Mouse (Mus musculus): Measurements from ENCODE around the gene Gpr160. TPM values are rescaled to one million over a fixed set of nuclear protein-coding genes. Genes with fewer than 3 reads are reported as not detected.

Gpr160 gene
- polyA plus RNA-seq, 1 experiment from 2014 or later = 1.6 TPM

- Histone ChIP-seq H3K4me1 (replicated peaks) (no peaks in the 10 kb centered on the region), H3K9me3 (no peaks in the 10 kb centered on the region), H3K27ac (replicated peaks) (no peak overlapping the region), H3K4me2 (no peak overlapping the region), H3K4me3 (no peak overlapping the region), H3K36me3 (peaks cover 32% of the 10 kb centered on the region), H3K9ac (no peak overlapping the region), H3K27me3 (no peaks in the 10 kb centered on the region)
- ATAC-seq (ENCODE audit: low FRiP score, low read depth) = no peak
- 92% methylated on average over 3 of the region's 3 CpGs for WGBS
Observed at GRCm38 (mm10) chr3:30927664-30928063, 71.9 kb downstream of the Gpr160 start.

- H3K4me3 ChIP-seq = no peak overlapping the region
- H3K36me3 ChIP-seq = peaks cover 32% of the 10 kb centered on the region
- no peak overlapping the region for H3K4me2 ChIP-seq
- H3K27me3 ChIP-seq = no peaks in the 10 kb centered on the region
- H3K9me3 ChIP-seq = no peaks in the 10 kb centered on the region
- WGBS = 48% methylated on average over 3 of the region's 3 CpGs
- H3K9ac ChIP-seq = no peak overlapping the region
- ATAC-seq (ENCODE audit: low FRiP score, low read depth) = no peak; the same call in 1 of the 2 replicates
- H3K27ac ChIP-seq (replicated peaks) = no peak overlapping the region
- no peaks in the 10 kb centered on the region for H3K4me1 ChIP-seq (replicated peaks)
Observed at GRCm38 (mm10) chr3:30929828-30930227, 74.1 kb downstream of the Gpr160 start.

- H3K27me3 ChIP-seq = no peaks in the 10 kb centered on the region
- no peak for ATAC-seq (ENCODE audit: low FRiP score, low read depth)
- no peaks in the 10 kb centered on the region for H3K9me3 ChIP-seq
- H3K4me2 ChIP-seq = no peak overlapping the region
- no peak overlapping the region for H3K9ac ChIP-seq
- peaks cover 36% of the 10 kb centered on the region for H3K36me3 ChIP-seq
- no peaks in the 10 kb centered on the region for H3K4me1 ChIP-seq (replicated peaks)
- H3K4me3 ChIP-seq = no peak overlapping the region
- H3K27ac ChIP-seq (replicated peaks) = no peak overlapping the region
Observed at GRCm38 (mm10) chr3:30934384-30934783, 78.6 kb downstream of the Gpr160 start.

Other genes with a start within 250 kb of the Gpr160 start
- not detected in 2 replicates for gene Lrriq4, start 211.4 kb upstream of the Gpr160 start, polyA plus RNA-seq (2015; fragmentation: Nextera tagmentation; extraction: Ambion mirVana)
- gene Lrrc34, start 208.1 kb upstream of the Gpr160 start, polyA plus RNA-seq (2015; fragmentation: Nextera tagmentation; extraction: Ambion mirVana) = 1.3 and 1.4 TPM in 2 replicates
- gene Lrrc31, start 156.1 kb upstream of the Gpr160 start, polyA plus RNA-seq (2015; fragmentation: Nextera tagmentation; extraction: Ambion mirVana) = 0.29 TPM in 1 of 2 replicates, not detected in the other
- 0.06 TPM in 1 of 2 replicates, not detected in the other for gene Samd7, start 109.7 kb upstream of the Gpr160 start, polyA plus RNA-seq (2015; fragmentation: Nextera tagmentation; extraction: Ambion mirVana)
- 85.8 and 91.9 TPM in 2 replicates for gene Sec62, start 63.1 kb upstream of the Gpr160 start, polyA plus RNA-seq (2015; fragmentation: Nextera tagmentation; extraction: Ambion mirVana)
- 7.7 and 8.1 TPM in 2 replicates for gene Phc3, start 113.5 kb downstream of the Gpr160 start, polyA plus RNA-seq (2015; fragmentation: Nextera tagmentation; extraction: Ambion mirVana)
- gene Prkci, start 139.8 kb downstream of the Gpr160 start, polyA plus RNA-seq (2015; fragmentation: Nextera tagmentation; extraction: Ambion mirVana) = 26.2 and 28.6 TPM in 2 replicates
- gene Skil, start 239.1 kb downstream of the Gpr160 start, polyA plus RNA-seq (2015; fragmentation: Nextera tagmentation; extraction: Ambion mirVana) = 23.3 and 23.9 TPM in 2 replicates

Measured in hindbrain, embryonic 15.5 days (tissue).